Mouse (Mus musculus) kidney, postnatal 0 days (tissue): ENCODE measurements at regions not wholly inside any gene's neighbourhood (a gene's known extent, or its start where the extent isn't known, plus 50 kb on each side); places are given as distances from the start of the nearest gene placed in this dataset.

ENCODE experiments used
- ATAC-seq: fragments of 200-750 bp; cut with Nextera tagmentation; replicated peaks from 2 replicates; pipeline ENCODE4 v1.8.0; 2017; ENCODE audit warnings: low read depth, moderate number of reproducible peaks, moderate TSS enrichment, moderate library complexity; ENCODE audit not compliant: low FRiP score
- DNase-seq: peaks from one replicate; pipeline ENCODE4 v3.0.0-alpha.2; 2016; ENCODE audit warnings: low spot score
- H3K27ac ChIP-seq: fragments of 300-500 bp; sonication (generic); 2 replicates; pipeline ENCODE4 v1.5.1; 2014; ENCODE audit warnings: mild to moderate bottlenecking
- H3K27me3 ChIP-seq: fragments of 300-500 bp; sonication (generic); 2 replicates; pipeline ENCODE4 v1.6.1; 2014; ENCODE audit warnings: low read length, mixed read lengths; ENCODE audit not compliant: insufficient read depth
- H3K36me3 ChIP-seq: fragments of 300-500 bp; sonication (generic); 2 replicates; pipeline ENCODE4 v1.6.1; 2014; ENCODE audit warnings: low read length, mixed read lengths; ENCODE audit not compliant: insufficient read depth
- H3K4me1 ChIP-seq: fragments of 300-500 bp; sonication (generic); replicated peaks from 2 replicates; pipeline ENCODE4 v1.6.1; 2014; ENCODE audit warnings: antibody characterized with exemption, low read length, mixed read lengths; ENCODE audit not compliant: insufficient read depth
- H3K4me2 ChIP-seq: fragments of 300-500 bp; sonication (generic); 2 replicates; pipeline ENCODE4 v1.6.1; 2014; ENCODE audit warnings: mild to moderate bottlenecking, low read length, moderate library complexity, mixed read lengths
- H3K4me3 ChIP-seq: fragments of 300-500 bp; sonication (generic); replicated peaks from 2 replicates; pipeline ENCODE4 v1.5.1; 2014; ENCODE audit warnings: low read depth, low read length
- H3K9ac ChIP-seq: fragments of 300-500 bp; sonication (generic); 2 replicates; pipeline ENCODE4 v1.6.1; 2014; ENCODE audit warnings: low read depth, low read length
- H3K9me3 ChIP-seq: fragments of 300-500 bp; sonication (generic); replicated peaks from 2 replicates; pipeline ENCODE4 v1.6.1; 2016; ENCODE audit warnings: low read length, inconsistent platforms, mixed read lengths
- CTCF ChIP-seq: IDR thresholded peaks from 2 replicates; pipeline ENCODE4 v1.5.1; 2016; ENCODE audit warnings: antibody characterized with exemption, low read depth, mild to moderate bottlenecking, moderate library complexity
- WGBS: fragments of 180-500 bp; shearing (Covaris S2); extraction: QIAGEN DNeasy Blood & Tissue Kit; methylation state at CpG from one replicate; pipeline ENCODE4 v1.1.7; 2014; 5-methylcytosine and 5-hydroxymethylcytosine counted together

- Histone ChIP-seq H3K9ac (no peak overlapping the region), H3K36me3 (no peaks in the 10 kb centered on the region), H3K27ac (no peak overlapping the region), H3K4me2 (no peak overlapping the region), H3K27me3 (no peaks in the 10 kb centered on the region), H3K4me3 (no peak overlapping the region), H3K9me3 (0 out of 2 replicates have a peak, but pooled peaks cover 3% of the 10 kb centered on the region), H3K4me1 (no peaks in the 10 kb centered on the region)
- no peak for TF ChIP-seq CTCF
- WGBS = 94% methylated on average over 10 of the region's 10 CpGs
- DNase-seq (no peak), ATAC-seq (no peak)
These were observed 80.3 kb downstream of the Snrpe start for GRCm38 (mm10) chr1:133529817-133530216.

- Histone ChIP-seq H3K36me3 (no peaks in the 10 kb centered on the region), H3K4me2 (no peak overlapping the region), H3K27me3 (no peaks in the 10 kb centered on the region), H3K9me3 (0 out of 2 replicates have a peak, but pooled peaks cover 3% of the 10 kb centered on the region), H3K4me1 (no peaks in the 10 kb centered on the region), H3K4me3 (no peak overlapping the region), H3K9ac (no peak overlapping the region), H3K27ac (no peak overlapping the region)
- no peak for DNase-seq
- 55% methylated on average over 7 of the region's 7 CpGs for WGBS
- no peak for ATAC-seq
- TF ChIP-seq CTCF = no peak
These were observed 82.3 kb downstream of the Snrpe start for GRCm38 (mm10) chr1:133527651-133528385.

GRCm38 (mm10) chr1:133522825-133523224, 87.3 kb downstream of the Snrpe start:
- no peaks in the 10 kb centered on the region for H3K9me3 ChIP-seq
- no peak overlapping the region for H3K9ac ChIP-seq
- H3K4me3 ChIP-seq = no peak overlapping the region
- H3K4me2 ChIP-seq = no peak overlapping the region
- ATAC-seq (no peak), DNase-seq (no peak)
- no peaks in the 10 kb centered on the region for H3K4me1 ChIP-seq
- H3K27ac ChIP-seq = no peak overlapping the region
- H3K27me3 ChIP-seq = no peaks in the 10 kb centered on the region
- TF ChIP-seq CTCF = no peak
- WGBS = 84% methylated on average over 1 of the region's 1 CpGs
- H3K36me3 ChIP-seq = no peaks in the 10 kb centered on the region

GRCm38 (mm10) chr1:133520652-133521051, 89.4 kb downstream of the Snrpe start:
- no peaks in the 10 kb centered on the region for H3K4me1 ChIP-seq
- H3K36me3 ChIP-seq = no peaks in the 10 kb centered on the region
- 77% methylated on average over 8 of the region's 8 CpGs for WGBS
- no peaks in the 10 kb centered on the region for H3K9me3 ChIP-seq
- DNase-seq = no peak
- H3K4me2 ChIP-seq = no peak overlapping the region
- H3K4me3 ChIP-seq = no peak overlapping the region
- no peaks in the 10 kb centered on the region for H3K27me3 ChIP-seq
- H3K27ac ChIP-seq = no peak overlapping the region
- no peak overlapping the region for H3K9ac ChIP-seq
- no peak for ATAC-seq
- TF ChIP-seq CTCF = no peak

GRCm38 (mm10) chr1:133517020-133517419, 92.8 kb upstream of the Sox13 start:
- no peak overlapping the region for H3K27ac ChIP-seq
- 97% methylated on average over 5 of the region's 5 CpGs for WGBS
- H3K9me3 ChIP-seq = no peaks in the 10 kb centered on the region
- H3K4me2 ChIP-seq = no peak overlapping the region
- H3K27me3 ChIP-seq = no peaks in the 10 kb centered on the region
- H3K9ac ChIP-seq = no peak overlapping the region
- no peak for TF ChIP-seq CTCF
- no peaks in the 10 kb centered on the region for H3K36me3 ChIP-seq
- no peak overlapping the region for H3K4me3 ChIP-seq
- no peak for ATAC-seq
- no peak for DNase-seq
- H3K4me1 ChIP-seq = no peaks in the 10 kb centered on the region

- DNase-seq = no peak
- no peak overlapping the region for H3K27ac ChIP-seq
- no peak for ATAC-seq
- H3K9ac ChIP-seq = no peak overlapping the region
- H3K4me1 ChIP-seq = no peaks in the 10 kb centered on the region
- 45% methylated on average over 3 of the region's 3 CpGs for WGBS
- no peak for TF ChIP-seq CTCF
- no peaks in the 10 kb centered on the region for H3K36me3 ChIP-seq
- H3K9me3 ChIP-seq = no peaks in the 10 kb centered on the region
- H3K27me3 ChIP-seq = no peaks in the 10 kb centered on the region
- no peak overlapping the region for H3K4me3 ChIP-seq
- H3K4me2 ChIP-seq = no peak overlapping the region
These were observed 79.9 kb upstream of the Sox13 start for GRCm38 (mm10) chr1:133504116-133504515.

GRCm38 (mm10) chr1:133503336-133503735, 79.2 kb upstream of the Sox13 start:
- Histone ChIP-seq H3K4me3 (no peak overlapping the region), H3K27ac (no peak overlapping the region), H3K9me3 (no peaks in the 10 kb centered on the region), H3K27me3 (no peaks in the 10 kb centered on the region), H3K4me1 (no peaks in the 10 kb centered on the region), H3K36me3 (no peaks in the 10 kb centered on the region), H3K9ac (no peak overlapping the region), H3K4me2 (no peak overlapping the region)
- 92% methylated on average over 2 of the region's 2 CpGs for WGBS
- TF ChIP-seq CTCF = no peak
- ATAC-seq (no peak), DNase-seq (no peak)
